Mouse (Mus musculus) G1E (cell line): ENCODE data around the gene 6030468B19Rik.

Source experiments
- CTCF ChIP-seq: IDR thresholded peaks from 2 replicates; pipeline ENCODE4 v1.5.1; 2012; ENCODE audit warnings: low read depth, low read length, inconsistent platforms, mixed read lengths
- GATA1 ChIP-seq: IDR thresholded peaks from 2 replicates; pipeline ENCODE4 v1.6.1; 2012; ENCODE audit warnings: borderline replicate concordance, low read length, inconsistent platforms, mixed read lengths

- TF ChIP-seq CTCF (0 out of 2 replicates have a peak, but pooled peaks have one; percentile 31), GATA1 (no peak)
These were observed 13.1 kb downstream of the 6030468B19Rik start for GRCm38 (mm10) chr11:117810401-117811046.
